Mouse (Mus musculus): ENCODE results near the gene Cbx4. TPM values are rescaled to one million over a fixed set of nuclear protein-coding genes. Genes with fewer than 3 reads are reported as not detected.

The Cbx4 gene
- polyA plus RNA-seq, 1 experiment from 2014 or later = 16.3 TPM

DNA sequence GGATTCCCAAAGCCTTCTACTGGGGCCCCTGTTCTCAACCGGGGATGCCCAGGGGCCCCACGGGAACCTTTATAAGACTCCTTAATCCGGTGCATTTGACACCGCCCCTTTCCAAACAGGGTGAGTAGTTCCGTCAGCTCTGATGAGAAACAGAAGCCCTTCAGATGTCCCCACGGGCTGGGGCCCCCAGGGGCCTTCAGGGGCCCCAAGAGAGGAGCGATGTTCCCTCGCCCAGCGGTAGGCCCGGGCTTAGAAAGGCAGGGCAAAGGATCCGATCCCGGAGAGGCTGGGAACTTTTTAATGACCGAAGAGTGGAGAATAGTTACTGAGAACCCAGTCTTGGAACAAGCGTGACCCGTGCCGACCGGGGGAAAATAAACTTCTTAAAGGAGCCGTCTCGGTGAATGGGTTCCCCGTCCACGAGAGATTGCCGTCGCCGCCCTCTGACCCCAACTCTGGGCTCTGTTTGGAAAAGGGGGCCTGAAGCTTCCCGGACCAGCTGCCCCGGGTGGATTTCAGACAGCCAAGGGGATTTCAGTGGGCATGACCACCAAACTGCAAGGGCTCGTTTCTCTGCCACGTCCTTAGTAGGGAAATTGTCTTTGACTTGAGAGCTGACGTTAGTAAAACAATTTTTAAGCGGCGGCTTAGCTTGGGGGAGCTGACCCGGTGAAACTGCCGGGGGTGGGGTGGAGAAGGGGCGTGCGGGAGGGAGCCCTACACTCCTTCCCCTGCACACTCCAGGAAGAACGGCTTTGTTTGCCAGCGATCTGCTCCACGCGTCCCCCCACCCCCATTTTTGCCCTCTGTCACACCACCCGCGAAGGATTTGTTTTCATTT, 3.4 kb upstream of the Cbx4 start:
- Histone ChIP-seq H3K27ac (no peak overlapping the region), H3K27me3 (peaks cover 55% of the 10 kb centered on the region), H3K4me3 (replicated peaks) (peak overlapping the region; percentile 56), H3K4me1 (replicated peaks) (peaks cover 50% of the 10 kb centered on the region), H3K9ac (replicated peaks) (peak overlapping the region; percentile 73), H3K9me3 (no peaks in the 10 kb centered on the region), H3K36me3 (no peaks in the 10 kb centered on the region), H3K4me2 (replicated peaks) (peak overlapping the region; percentile 90)
- ATAC-seq = no peak
- under 1% methylated on average over 41 of the region's 41 CpGs for WGBS

DNA sequence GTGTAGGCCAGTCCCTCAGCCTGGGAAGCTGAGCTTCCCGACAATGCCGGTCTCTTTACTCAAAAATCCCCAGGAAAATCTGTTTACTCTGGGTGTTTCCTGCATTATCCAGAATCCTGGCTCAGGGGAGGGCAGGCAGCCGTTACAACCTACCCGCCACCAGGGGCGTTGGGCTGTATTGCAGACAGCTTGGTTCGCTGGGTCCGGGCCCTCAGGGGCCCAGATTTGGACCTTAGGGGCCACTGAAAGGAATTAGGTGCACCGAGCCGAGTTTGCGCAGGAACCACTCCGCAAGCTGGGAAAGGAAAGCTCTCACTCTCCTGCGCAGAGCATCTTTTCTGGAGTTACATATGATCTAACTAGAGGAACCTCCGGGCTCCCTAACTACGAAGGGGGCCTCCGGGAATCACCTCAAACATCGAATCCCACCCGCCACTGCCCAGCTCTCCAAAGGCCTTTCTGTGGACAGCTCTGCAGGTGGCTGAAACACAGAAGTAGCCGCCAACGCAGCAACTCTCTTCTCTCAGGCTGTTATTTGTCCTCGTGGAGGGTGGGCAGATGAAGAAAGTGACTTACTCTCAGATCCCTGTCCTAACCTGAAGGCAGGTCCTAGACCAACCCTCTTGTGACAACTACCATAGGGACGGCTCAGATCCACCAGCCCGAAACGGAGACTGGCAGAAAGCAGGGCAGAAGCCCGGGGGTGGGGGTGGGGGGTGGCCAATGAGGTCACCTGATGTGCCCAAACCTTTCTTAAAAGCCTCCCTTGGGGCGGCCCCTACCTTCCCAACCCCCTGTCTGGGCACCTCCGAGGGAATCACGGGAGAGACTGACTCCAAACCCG, 2.6 kb upstream of the Cbx4 start:
- WGBS = 2% methylated on average over 28 of the region's 28 CpGs

DNA sequence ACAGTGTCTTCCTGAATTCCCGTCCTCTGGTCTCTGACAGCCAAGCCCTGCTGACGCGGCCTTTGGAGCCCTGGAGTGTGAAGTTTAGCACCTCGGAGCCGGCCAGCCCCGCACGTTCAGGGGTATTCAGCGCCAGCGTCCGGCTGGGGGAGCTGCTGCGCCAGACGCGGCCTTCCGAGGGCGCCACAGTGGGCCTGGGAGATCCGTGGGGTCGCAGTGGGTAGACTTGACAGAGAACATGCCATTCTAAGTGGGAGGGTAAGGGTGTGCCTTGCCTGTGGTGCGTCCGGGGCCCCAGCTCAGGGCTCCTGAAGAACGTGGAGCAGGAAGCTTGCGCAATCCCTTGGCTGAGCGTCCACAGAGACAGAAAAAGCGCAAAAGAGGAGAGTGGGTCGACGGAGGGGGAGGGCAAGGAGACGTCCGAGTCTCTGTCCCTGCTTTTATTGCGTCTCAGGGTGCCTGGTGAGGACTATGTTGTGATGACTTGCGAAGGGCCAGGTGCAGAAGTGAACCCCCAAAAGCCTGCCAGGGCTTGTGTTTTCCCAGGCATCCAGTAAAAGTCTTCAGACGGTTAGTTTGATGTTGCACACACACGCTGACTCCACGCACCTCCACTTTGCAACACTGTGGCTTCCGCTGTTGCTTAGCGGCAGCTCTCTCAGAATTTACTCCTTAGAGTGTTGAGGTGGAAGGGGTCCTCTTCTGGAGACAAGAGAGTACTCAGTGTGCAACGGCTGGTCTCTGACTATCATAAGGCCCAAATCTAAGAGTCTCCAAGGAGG, 1.5 kb upstream of the Cbx4 start:
- whole genome bisulfite sequencing = 2% methylated on average over 35 of the region's 35 CpGs
- no peak overlapping the region for H3K9ac ChIP-seq (replicated peaks)
- no peaks in the 10 kb centered on the region for H3K9me3 ChIP-seq
- no peak overlapping the region for H3K27ac ChIP-seq
- peaks cover 53% of the 10 kb centered on the region for H3K27me3 ChIP-seq
- peaks cover 70% of the 10 kb centered on the region for H3K4me1 ChIP-seq (replicated peaks)
- H3K4me3 ChIP-seq (replicated peaks) = peak overlapping the region; percentile 20; the same call in 1 of the 2 replicates
- H3K4me2 ChIP-seq (replicated peaks) = 0 out of 2 replicates have a peak overlapping the region, but pooled peaks have one; percentile 17
- ATAC-seq = no peak
- H3K36me3 ChIP-seq = 0 out of 2 replicates have a peak, but pooled peaks cover under 1% of the 10 kb centered on the region

More for the DNA sequence above, 2.6 kb upstream of the Cbx4 start:
- peaks cover 52% of the 10 kb centered on the region for H3K27me3 ChIP-seq
- H3K36me3 ChIP-seq = no peaks in the 10 kb centered on the region
- no peak overlapping the region for H3K9ac ChIP-seq (replicated peaks)
- no peak for ATAC-seq
- no peaks in the 10 kb centered on the region for H3K9me3 ChIP-seq
- H3K4me2 ChIP-seq (replicated peaks) = no peak overlapping the region
- no peak overlapping the region for H3K27ac ChIP-seq
- H3K4me3 ChIP-seq (replicated peaks) = peak overlapping the region; percentile 56; the same call in 1 of the 2 replicates
- H3K4me1 ChIP-seq (replicated peaks) = peaks cover 59% of the 10 kb centered on the region

DNA sequence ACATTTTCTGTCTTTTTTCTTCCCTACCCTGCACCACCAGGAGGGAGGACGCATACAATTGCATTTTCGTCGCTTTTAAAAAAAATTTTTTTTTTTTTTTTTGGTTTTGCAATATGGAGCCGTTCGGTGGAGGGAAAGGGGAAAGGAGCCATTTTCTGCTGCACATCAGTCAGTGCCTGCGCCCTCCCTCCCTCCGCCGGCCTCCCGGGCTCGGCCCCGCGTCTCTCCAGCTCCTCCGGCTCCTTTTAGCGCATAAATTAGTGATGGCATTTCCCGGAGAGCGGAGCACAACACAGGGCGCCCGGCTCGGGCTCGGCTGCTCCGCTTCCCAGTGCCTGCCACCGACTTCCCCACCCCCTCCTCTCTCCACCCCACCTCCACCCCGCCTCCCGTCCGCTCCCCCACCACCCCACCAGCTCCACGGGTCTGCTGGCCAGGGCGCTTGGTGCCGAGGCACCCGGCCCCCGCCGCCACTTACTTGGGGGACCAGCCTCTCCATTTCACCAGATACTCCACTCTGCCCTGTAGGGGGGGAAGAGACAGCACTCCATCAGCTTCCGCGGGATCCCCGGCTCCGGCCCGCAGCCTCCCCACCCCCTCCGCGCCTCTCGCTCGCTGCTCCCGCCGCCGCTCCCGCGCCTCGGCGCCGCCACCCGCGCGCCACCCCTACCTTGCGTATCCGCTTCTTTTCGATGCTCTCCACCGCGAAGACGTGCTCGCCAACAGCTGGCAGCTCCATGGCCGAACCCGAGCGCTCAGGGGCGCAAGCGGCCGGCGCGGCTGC, 550 bp downstream of the Cbx4 start:
- peak; percentile 68 for ATAC-seq
- peak overlapping the region; percentile 94 for H3K9ac ChIP-seq (replicated peaks)
- peaks cover 65% of the 10 kb centered on the region for H3K27me3 ChIP-seq
- H3K9me3 ChIP-seq = no peaks in the 10 kb centered on the region
- peak overlapping the region; percentile 95 for H3K4me2 ChIP-seq (replicated peaks)
- under 1% methylated on average over 54 of the region's 66 CpGs for WGBS
- peaks cover 21% of the 10 kb centered on the region for H3K36me3 ChIP-seq
- peaks cover 81% of the 10 kb centered on the region for H3K4me1 ChIP-seq (replicated peaks)
- peak overlapping the region; percentile 84 for H3K4me3 ChIP-seq (replicated peaks)
- peak overlapping the region; percentile 99 for H3K27ac ChIP-seq

DNA sequence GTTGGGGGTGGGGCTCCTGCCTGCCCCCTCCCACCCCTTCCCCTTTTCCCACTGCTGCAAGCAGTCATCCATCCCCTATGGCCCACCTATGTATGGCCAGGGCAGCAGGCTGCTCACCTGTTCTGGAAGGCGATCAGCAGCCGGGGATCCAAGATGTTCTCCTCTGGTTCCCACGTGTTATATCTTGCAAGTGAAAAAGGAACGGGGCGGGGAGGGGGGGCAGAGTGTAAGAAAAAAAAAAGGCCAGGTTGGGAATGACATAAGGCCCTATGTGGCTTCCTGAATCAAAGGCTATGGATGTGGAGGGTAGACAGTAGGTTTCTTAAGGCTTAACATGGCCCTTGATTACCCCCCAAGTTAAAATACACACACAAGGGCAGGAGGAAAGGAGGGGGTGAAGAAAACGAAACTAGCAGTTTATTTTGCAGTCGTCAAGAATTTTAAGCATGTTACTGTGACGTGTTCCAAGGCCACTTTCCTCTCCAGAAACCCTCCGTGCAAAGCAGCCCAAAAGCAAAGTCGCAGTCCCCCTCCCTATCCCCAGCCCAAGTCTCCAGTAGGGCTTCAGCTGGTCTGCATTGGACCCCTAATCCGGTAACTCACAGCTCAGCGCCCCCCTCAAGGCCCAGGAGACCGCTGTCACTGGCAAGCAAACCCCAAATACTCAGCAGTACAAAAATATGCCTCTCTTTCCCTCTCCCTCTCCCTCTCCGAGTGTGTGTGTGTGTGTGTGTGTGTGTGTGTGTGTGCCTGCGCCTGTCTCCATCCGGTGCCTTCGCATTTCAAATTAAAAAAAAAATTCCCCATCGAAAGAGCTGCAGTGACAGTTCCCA, 1.4 kb downstream of the Cbx4 start:
- Histone ChIP-seq H3K9ac (replicated peaks) (peak overlapping the region; percentile 94), H3K27ac (peak overlapping the region; percentile 99), H3K36me3 (peaks cover 22% of the 10 kb centered on the region), H3K4me1 (replicated peaks) (peaks cover 79% of the 10 kb centered on the region), H3K4me3 (replicated peaks) (peak overlapping the region; percentile 84), H3K4me2 (replicated peaks) (peak overlapping the region; percentile 95), H3K27me3 (peaks cover 67% of the 10 kb centered on the region), H3K9me3 (no peaks in the 10 kb centered on the region)
- under 1% methylated on average over 18 of the region's 18 CpGs for WGBS
- no peak for ATAC-seq

DNA sequence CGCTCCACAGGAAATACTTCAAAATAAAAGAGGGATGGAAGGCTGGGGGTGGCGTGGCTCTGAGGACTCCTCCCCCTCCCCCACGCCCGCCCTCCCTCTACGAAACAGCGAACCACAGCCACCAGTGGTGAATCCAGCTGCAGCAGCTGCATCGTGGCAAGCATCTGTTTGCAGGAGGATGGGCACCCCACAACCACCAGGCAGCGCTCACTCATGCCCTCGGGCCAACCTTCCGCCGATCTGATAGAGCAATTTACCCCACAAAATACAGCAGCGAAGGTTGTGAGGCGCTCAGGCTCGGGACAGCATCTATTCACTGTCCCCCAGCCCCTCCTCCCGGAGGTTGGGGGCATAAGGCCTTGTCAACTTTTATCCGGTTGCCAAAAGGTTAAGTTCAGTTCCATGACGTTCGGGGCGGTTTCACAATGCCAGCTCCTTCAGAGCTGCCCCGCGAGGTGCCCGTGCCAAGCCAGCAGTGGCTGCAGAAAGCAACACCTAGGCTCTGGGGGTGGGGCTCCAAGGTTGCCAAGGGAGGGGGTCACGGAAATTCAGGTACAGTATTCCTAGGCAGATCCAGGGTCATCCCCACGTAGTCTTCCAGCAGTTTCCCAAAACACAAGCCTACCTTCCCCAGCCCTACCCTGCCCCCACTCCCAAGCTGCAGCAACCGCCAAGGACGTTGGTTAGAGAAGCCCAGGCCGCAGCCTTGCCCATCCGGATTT, 2.1 kb downstream of the Cbx4 start:
- peak overlapping the region; percentile 95 for H3K4me2 ChIP-seq (replicated peaks)
- no peak for ATAC-seq
- peaks cover 79% of the 10 kb centered on the region for H3K4me1 ChIP-seq (replicated peaks)
- 3% methylated on average over 28 of the region's 28 CpGs for WGBS
- H3K9ac ChIP-seq (replicated peaks) = peak overlapping the region; percentile 94
- peak overlapping the region; percentile 99 for H3K27ac ChIP-seq
- peaks cover 64% of the 10 kb centered on the region for H3K27me3 ChIP-seq
- peaks cover 22% of the 10 kb centered on the region for H3K36me3 ChIP-seq
- no peaks in the 10 kb centered on the region for H3K9me3 ChIP-seq
- peak overlapping the region; percentile 84 for H3K4me3 ChIP-seq (replicated peaks)

DNA sequence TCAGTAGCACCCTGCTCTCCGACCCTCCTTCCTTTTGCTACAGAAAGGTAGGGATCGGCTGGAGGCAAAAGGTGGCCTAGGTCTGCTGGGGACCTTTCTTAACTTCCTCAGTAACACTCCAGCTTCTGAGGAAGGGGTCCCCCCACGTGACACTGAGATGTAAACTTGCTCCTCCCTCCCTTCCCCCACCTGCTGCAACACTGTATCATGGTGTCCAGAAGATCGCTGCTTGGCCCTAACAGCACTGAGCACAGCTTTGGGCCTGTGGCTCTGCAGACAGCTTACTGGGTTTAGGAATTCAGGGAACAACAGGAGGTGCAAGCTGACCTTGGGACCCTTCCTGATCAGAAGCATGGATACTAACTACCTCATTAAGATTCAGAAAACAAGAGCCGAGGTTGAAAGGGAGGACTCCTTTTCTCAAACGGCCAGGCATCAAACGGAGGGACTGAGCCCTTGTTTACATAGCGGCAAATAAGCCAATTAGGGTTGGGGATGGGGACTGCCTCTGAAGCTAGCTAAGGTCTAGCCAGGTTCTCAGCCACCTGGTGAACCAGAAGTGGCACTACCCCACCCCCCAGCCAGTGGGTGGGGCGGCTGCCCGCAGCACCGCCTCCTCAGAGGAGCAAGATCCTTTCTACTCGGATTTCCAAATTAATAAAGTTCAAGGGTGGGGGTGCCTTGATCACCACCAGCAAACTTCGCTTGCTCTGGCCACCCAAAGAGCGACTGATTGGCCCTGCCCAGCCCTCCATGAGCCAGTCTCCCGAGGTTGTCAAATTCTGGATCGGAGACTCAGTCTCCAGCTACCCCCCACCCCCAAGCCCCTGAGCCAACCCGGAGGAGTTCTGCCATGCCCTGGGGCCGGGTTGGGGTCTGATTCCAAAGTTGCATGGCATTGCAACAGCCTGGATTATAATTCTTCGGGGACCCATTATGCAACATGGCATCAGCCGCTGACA, 3.1 kb downstream of the Cbx4 start:
- Histone ChIP-seq H3K4me3 (replicated peaks) (peak overlapping the region; percentile 84), H3K27ac (no peak overlapping the region), H3K36me3 (peaks cover 22% of the 10 kb centered on the region), H3K9me3 (no peaks in the 10 kb centered on the region), H3K27me3 (peaks cover 55% of the 10 kb centered on the region), H3K4me1 (replicated peaks) (peaks cover 81% of the 10 kb centered on the region), H3K4me2 (replicated peaks) (peak overlapping the region; percentile 95), H3K9ac (replicated peaks) (peak overlapping the region; percentile 94)
- no peak for ATAC-seq
- WGBS = 11% methylated on average over 20 of the region's 20 CpGs

DNA sequence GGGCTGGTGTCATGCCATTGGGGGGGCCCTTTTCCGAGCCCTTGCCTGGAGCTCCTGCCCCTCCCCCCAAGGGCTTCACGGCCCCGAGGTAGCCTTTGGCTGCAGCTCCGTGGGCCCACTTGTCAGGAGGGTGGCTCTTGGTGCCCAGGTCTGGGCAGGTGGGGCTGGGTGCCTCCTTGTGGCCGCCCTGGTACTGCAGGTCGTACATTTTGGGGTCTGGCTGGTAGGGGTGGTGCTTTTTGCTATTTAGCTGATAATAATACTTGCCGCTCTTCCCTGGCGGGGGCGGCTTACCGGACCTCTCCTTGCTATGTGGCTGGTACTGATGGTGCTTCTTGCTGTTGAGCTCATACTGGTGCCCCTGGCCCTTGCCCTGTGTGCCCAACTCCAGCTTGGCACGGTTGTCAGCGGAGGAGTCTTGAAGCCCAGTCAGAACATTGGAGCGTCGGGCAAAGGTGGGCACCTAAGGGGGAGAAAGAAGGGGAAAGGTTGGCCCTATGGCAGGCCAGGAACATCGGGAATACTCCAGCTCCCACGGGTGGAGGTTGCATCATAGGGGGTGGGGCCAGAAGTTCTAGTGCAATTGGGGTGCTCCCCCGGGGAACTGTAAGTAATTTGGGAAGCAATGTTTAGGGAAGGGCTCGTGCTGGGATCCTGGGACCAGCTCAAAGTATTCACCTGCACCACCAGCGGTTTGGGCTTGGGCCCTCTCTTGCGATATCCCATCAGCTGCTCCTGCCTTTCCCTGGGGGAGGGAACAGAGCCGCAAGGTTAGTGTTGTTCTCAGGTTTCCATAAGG, 4.0 kb downstream of the Cbx4 start:
- Histone ChIP-seq H3K27ac (no peak overlapping the region), H3K4me2 (replicated peaks) (peak overlapping the region; percentile 95), H3K27me3 (peaks cover 46% of the 10 kb centered on the region), H3K36me3 (peaks cover 22% of the 10 kb centered on the region), H3K9me3 (no peaks in the 10 kb centered on the region; the same call in 1 of the 2 replicates), H3K9ac (replicated peaks) (peak overlapping the region; percentile 42; the same call in 1 of the 2 replicates), H3K4me3 (replicated peaks) (peak overlapping the region; percentile 84; the same call in 1 of the 2 replicates), H3K4me1 (replicated peaks) (peaks cover 78% of the 10 kb centered on the region)
- no peak for ATAC-seq
- WGBS = 19% methylated on average over 21 of the region's 21 CpGs
